ENCODE assay signal across 20 mouse cellular contexts in genomic region chr5:116380384-116380783, GRCm38 (mm10). TPM values are rescaled to one million over a fixed set of nuclear protein-coding genes. Genes with fewer than 3 reads are reported as not detected.
A peak's percentile ranks its signal among the peaks of the same experiment; 100 is the strongest.
DNase-seq lines count a peak whose midpoint lies in the region; ATAC-seq and TF ChIP-seq lines count a peak whose summit lies in the region.
"Had no signal": no experiment of that assay in that cellular context is flagged by ENCODE, and none has a peak within 500 bp of the region (broad histone marks: within the 10 kb centered on the region; RNA-seq: fewer than 3 reads in every experiment).

No protein-coding gene starts in this region.

- H3K9ac ChIP-seq in hindbrain, embryonic 16.5 days (ENCODE audit: low read depth, low read length): peak overlapping the region; percentile 27; the same call in 1 of the 2 replicates
- H3K9ac ChIP-seq in hindbrain, embryonic 12.5 days: no peak overlapping the region
- H3K9ac ChIP-seq: embryonic facial prominence, embryonic 15.5 days had no signal

- DNase-seq in CD8-positive naive resting alpha-beta T cell, adult 2 months (ENCODE audit: low read depth in 2 of 2, low spot score in 2 of 2): peak; percentile 22 to 37
- peak; percentile 39 to 43 for DNase-seq in thymus, postnatal 10 days (ENCODE audit: low spot score in 2 of 2)
- DNase-seq in forebrain, embryonic 10.5 days (ENCODE audit: extremely low spot score, low spot score): no peak
- DNase-seq in right cerebral cortex, postnatal 36 days (ENCODE audit: low spot score in 2 of 2): no peak
- DNase-seq: adrenal gland, postnatal 25 days; cerebellum, adult 11-12 months; cerebellum, postnatal 36 days; gastrocnemius, adult 2 months; heart, postnatal 10 days; layer of hippocampus, adult 9-11 months; lung, adult 18-20 months had no signal

- TF ChIP-seq POLR2A in myocyte (IDR thresholded peaks at IDR 0.05; ENCODE audit: insufficient read length, low read depth): no peak

- no peak overlapping the region for H3K4me3 ChIP-seq in hindbrain, embryonic 16.5 days (ENCODE audit: low read length)
- no peak overlapping the region for H3K4me3 ChIP-seq in hindbrain, embryonic 12.5 days
- H3K4me3 ChIP-seq in myocyte: peak overlapping the region; percentile 8
- no peak overlapping the region for H3K4me3 ChIP-seq in forebrain, embryonic 10.5 days
- H3K4me3 ChIP-seq: embryonic facial prominence, embryonic 15.5 days; gastrocnemius, adult 2 months; heart, embryonic 10.5 days; left cerebral cortex, adult 2 months had no signal

- H3K9me3 ChIP-seq in hindbrain, embryonic 16.5 days (ENCODE audit: control insufficient read depth, low read length): no peaks in the 10 kb centered on the region
- H3K9me3 ChIP-seq in hindbrain, embryonic 12.5 days (replicated peaks): no peaks in the 10 kb centered on the region
- no peaks in the 10 kb centered on the region for H3K9me3 ChIP-seq in forebrain, embryonic 10.5 days
- H3K9me3 ChIP-seq: embryonic facial prominence, embryonic 15.5 days; heart, embryonic 10.5 days had no signal

- WGBS in hindbrain, embryonic 16.5 days: 81% methylated on average over 7 of the region's 7 CpGs
- WGBS in hindbrain, embryonic 12.5 days: 88% methylated on average over 7 of the region's 7 CpGs
- WGBS in forebrain, embryonic 10.5 days: 93% methylated on average over 7 of the region's 7 CpGs

- H3K27me3 ChIP-seq in hindbrain, embryonic 16.5 days (replicated peaks; ENCODE audit: control insufficient read depth, insufficient read depth, low read length): no peaks in the 10 kb centered on the region
- no peaks in the 10 kb centered on the region for H3K27me3 ChIP-seq in hindbrain, embryonic 12.5 days
- no peaks in the 10 kb centered on the region for H3K27me3 ChIP-seq in myocyte (ENCODE audit: control insufficient read depth, insufficient read depth, insufficient read length)
- 0 out of 2 replicates have a peak, but pooled peaks cover 7% of the 10 kb centered on the region for H3K27me3 ChIP-seq in forebrain, embryonic 10.5 days (ENCODE audit: poor library complexity, severe bottlenecking)
- H3K27me3 ChIP-seq: embryonic facial prominence, embryonic 15.5 days had no signal

- no peak for ATAC-seq in hindbrain, embryonic 16.5 days
- no peak for ATAC-seq in hindbrain, embryonic 12.5 days (ENCODE audit: low FRiP score)

- H3ac ChIP-seq in myocyte (ENCODE audit: control insufficient read depth, insufficient read length): no peak overlapping the region

- H3K4me1 ChIP-seq in hindbrain, embryonic 16.5 days (ENCODE audit: control insufficient read depth, insufficient read depth, low read depth, low read length): peaks cover 10% of the 10 kb centered on the region
- 0 out of 2 replicates have a peak, but pooled peaks cover 5% of the 10 kb centered on the region for H3K4me1 ChIP-seq in hindbrain, embryonic 12.5 days
- H3K4me1 ChIP-seq in forebrain, embryonic 10.5 days: peaks cover 10% of the 10 kb centered on the region; the same call in 1 of the 2 replicates

- H3K79me2 ChIP-seq in myocyte (ENCODE audit: control insufficient read depth, insufficient read depth): no peaks in the 10 kb centered on the region

- no peaks in the 10 kb centered on the region for H3K36me3 ChIP-seq in hindbrain, embryonic 16.5 days (ENCODE audit: control insufficient read depth, insufficient read depth, low read length)
- H3K36me3 ChIP-seq in hindbrain, embryonic 12.5 days: no peaks in the 10 kb centered on the region
- no peaks in the 10 kb centered on the region for H3K36me3 ChIP-seq in myocyte (ENCODE audit: control insufficient read depth, insufficient read depth)
- no peaks in the 10 kb centered on the region for H3K36me3 ChIP-seq in forebrain, embryonic 10.5 days (replicated peaks)
- H3K36me3 ChIP-seq: embryonic facial prominence, embryonic 15.5 days; G1E; heart, embryonic 10.5 days had no signal

- H3K4me2 ChIP-seq in hindbrain, embryonic 16.5 days (ENCODE audit: low read length): no peak overlapping the region
- no peak overlapping the region for H3K4me2 ChIP-seq in hindbrain, embryonic 12.5 days (replicated peaks)
- peak overlapping the region; percentile 58 for H3K4me2 ChIP-seq in myocyte (ENCODE audit: low read depth)
- H3K4me2 ChIP-seq: embryonic facial prominence, embryonic 15.5 days; liver, embryonic 11.5 days had no signal

- H3K27ac ChIP-seq in hindbrain, embryonic 16.5 days (ENCODE audit: low read depth, low read length): 0 out of 2 replicates have a peak overlapping the region, but pooled peaks have one; percentile 23
- no peak overlapping the region for H3K27ac ChIP-seq in hindbrain, embryonic 12.5 days
- no peak overlapping the region for H3K27ac ChIP-seq in forebrain, embryonic 10.5 days
- H3K27ac ChIP-seq: embryonic facial prominence, embryonic 15.5 days; gastrocnemius, adult 2 months; heart, embryonic 10.5 days; left cerebral cortex, adult 2 months; stomach, postnatal 0 days had no signal

TF ChIP-seq in myocyte, 11 proteins besides CTCF, POLR2A, EP300 and RAD21:
- no peak for TF ChIP-seq E2F4 (IDR thresholded peaks at IDR 0.05; ENCODE audit: insufficient read depth)
- TF ChIP-seq MYOD1 (IDR thresholded peaks at IDR 0.05; ENCODE audit: control insufficient read depth in 1 of 3, insufficient read length in 2 of 3, low read depth in 2 of 3): no peak
- TF ChIP-seq POLR2AphosphoS2 (IDR thresholded peaks at IDR 0.05; ENCODE audit: insufficient read length, low read depth): no peak
- no peak for TF ChIP-seq MAX (IDR thresholded peaks at IDR 0.05; ENCODE audit: low read depth)
- no peak for TF ChIP-seq TCF3 (IDR thresholded peaks at IDR 0.05; ENCODE audit: insufficient read length, low read depth)
- TF ChIP-seq SRF (IDR thresholded peaks at IDR 0.05; ENCODE audit: control insufficient read depth, insufficient read length, low read depth): no peak
- no peak for TF ChIP-seq REST (IDR thresholded peaks at IDR 0.05; ENCODE audit: insufficient read depth, insufficient read length)
- no peak for TF ChIP-seq USF1 (IDR thresholded peaks at IDR 0.05; ENCODE audit: low read depth)

RNA-seq across cellular contexts. Expression of gene Hspb8, which starts 42.3 kb away (rescaled TPM):
- polyA plus RNA-seq in hindbrain, embryonic 16.5 days (2015; fragmentation: Nextera tagmentation; extraction: Ambion mirVana): 8.9 and 9.4 TPM in 2 replicates
- 5.9 and 6.9 TPM in 2 replicates for polyA plus RNA-seq in hindbrain, embryonic 12.5 days (2016; fragmentation: Nextera tagmentation; extraction: Ambion mirVana)
- polyA plus RNA-seq in myocyte (2012; fragmentation: generic; extraction: Trizol): 138 TPM
- 8.5 and 8.6 TPM in 2 replicates for polyA plus RNA-seq in forebrain, embryonic 10.5 days (2016; fragmentation: Nextera tagmentation; extraction: Ambion mirVana)
- polyA plus RNA-seq: G1E had no signal

Comparison
In these comparisons a context has a peak if more than half of its experiments do, and no peak if none do; other contexts are left out.
1. DNase-seq: peak in CD8-positive naive resting alpha-beta T cell, adult 2 months (2 of 2) and thymus, postnatal 10 days (2 of 2); none in forebrain, embryonic 10.5 days (single experiment) and right cerebral cortex, postnatal 36 days (0 of 2).
2. RNA of gene Hspb8, which starts 42.3 kb away (polyA plus RNA-seq): 138 TPM in myocyte (single experiment); 8.9 to 9.4 TPM in hindbrain, embryonic 16.5 days, 8.5 to 8.6 TPM in forebrain, embryonic 10.5 days and 5.9 to 6.9 TPM in hindbrain, embryonic 12.5 days; every median in the first group is over 10 times any median in the second.